Mouse (Mus musculus) MEL (cell line): Measurements from ENCODE around the gene Ccdc54. TPM values are rescaled to one million over a fixed set of nuclear protein-coding genes. Genes with fewer than 3 reads are reported as not detected.

ENCODE experiments used
- DNase-seq: peaks from one replicate; pipeline ENCODE4 v3.0.0; 2011; ENCODE audit warnings: low read depth, low spot score
- H3K27ac ChIP-seq: 2 replicates; pipeline ENCODE4 v1.5.1; 2012; ENCODE audit warnings: low read depth, mild to moderate bottlenecking, control low read depth, low read length, moderate library complexity; ENCODE audit not compliant: control insufficient read depth
- H3K27me3 ChIP-seq, 2 experiments: fragments of 150-350 bp in 1 of 2; sonication (generic) in 1 of 2; 2 replicates each; pipeline ENCODE4 v1.6.1; 2012; ENCODE audit warnings: low read length in 2 of 2, mild to moderate bottlenecking in 2 of 2, improper control_type of control experiment in 1 of 2, moderate library complexity in 1 of 2; ENCODE audit not compliant: insufficient read depth in 2 of 2, control insufficient read depth in 1 of 2
- H3K36me3 ChIP-seq, 2 experiments: 2 replicates each; pipeline ENCODE4 v1.6.1; 2012 to 2014; ENCODE audit warnings: low read length in 2 of 2, improper control_type of control experiment in 1 of 2, inconsistent platforms in 1 of 2, mild to moderate bottlenecking in 1 of 2; ENCODE audit not compliant: insufficient read depth in 2 of 2, control insufficient read depth in 1 of 2
- H3K4me1 ChIP-seq, 2 experiments: fragments of 150-350 bp in 1 of 2; sonication (generic) in 1 of 2; 2 replicates each; pipeline ENCODE4 v1.6.1; 2012; ENCODE audit warnings: low read length in 2 of 2, improper control_type of control experiment in 1 of 2, mild to moderate bottlenecking in 1 of 2; ENCODE audit not compliant: insufficient read depth in 2 of 2, control insufficient read depth in 1 of 2
- H3K4me3 ChIP-seq, 2 experiments: fragments of 150-350 bp in 1 of 2; sonication (generic) in 1 of 2; 2 replicates each; pipeline ENCODE4 v1.5.1; 2012; ENCODE audit warnings: low read depth in 2 of 2, low read length in 2 of 2, mild to moderate bottlenecking in 2 of 2, moderate library complexity in 2 of 2, control low read depth in 1 of 2, improper control_type of control experiment in 1 of 2; ENCODE audit not compliant: control insufficient read depth in 1 of 2, insufficient read depth in 1 of 2
- H3K79me2 ChIP-seq: 2 replicates; pipeline ENCODE4 v1.6.1; 2012; ENCODE audit warnings: mild to moderate bottlenecking, low read length, moderate library complexity; ENCODE audit not compliant: control insufficient read depth, poor library complexity, insufficient read depth
- H3K9ac ChIP-seq: 2 replicates; pipeline ENCODE4 v1.6.1; 2012; ENCODE audit warnings: low read depth, mild to moderate bottlenecking, control low read depth, low read length, moderate library complexity; ENCODE audit not compliant: control insufficient read depth, poor library complexity, severe bottlenecking
- H3K9me3 ChIP-seq: fragments of 150-350 bp; sonication (generic); replicated peaks from 2 replicates; pipeline ENCODE4 v1.6.1; 2012; ENCODE audit warnings: mild to moderate bottlenecking, low read length, improper control_type of control experiment, moderate library complexity; ENCODE audit not compliant: insufficient read depth
- CTCF ChIP-seq, 3 experiments: IDR thresholded peaks in 2 of 3; conservative IDR thresholded peaks in 1 of 3; 2 replicates each; pipeline ENCODE4 v1.5.1; 2011 to 2012; ENCODE audit warnings: low read length in 3 of 3, low read depth in 2 of 3, mild to moderate bottlenecking in 2 of 3, improper control_type of control experiment in 1 of 3, inconsistent platforms in 1 of 3, mixed read lengths in 1 of 3, moderate library complexity in 1 of 3; ENCODE audit not compliant: control insufficient read depth in 1 of 3, insufficient read depth in 1 of 3, poor library complexity in 1 of 3, severe bottlenecking in 1 of 3
- ELF1 ChIP-seq: IDR thresholded peaks from 2 replicates; pipeline ENCODE4 v1.6.1; 2014; ENCODE audit warnings: low read depth, mild to moderate bottlenecking, inconsistent platforms, low read length, improper control_type of control experiment, moderate library complexity
- EP300 ChIP-seq, 2 experiments: IDR thresholded peaks; 2 replicates each; pipeline ENCODE4 v1.6.1; 2011; ENCODE audit warnings: improper control_type of control experiment in 2 of 2, low read length in 2 of 2, low read depth in 1 of 2, mild to moderate bottlenecking in 1 of 2
- ETS1 ChIP-seq: IDR thresholded peaks from 2 replicates; pipeline ENCODE4 v1.6.1; 2012; ENCODE audit warnings: low read depth, mild to moderate bottlenecking, inconsistent platforms, low read length, improper control_type of control experiment, moderate library complexity
- GABPA ChIP-seq: IDR thresholded peaks from 2 replicates; pipeline ENCODE4 v1.6.1; 2012; ENCODE audit warnings: low read depth, mild to moderate bottlenecking, inconsistent platforms, low read length, improper control_type of control experiment, moderate library complexity
- GATA1 ChIP-seq: IDR thresholded peaks from 2 replicates; pipeline ENCODE4 v1.6.1; 2011; ENCODE audit warnings: low read depth, low read length, improper control_type of control experiment
- JUND ChIP-seq: IDR thresholded peaks from 2 replicates; pipeline ENCODE4 v1.6.1; 2011; ENCODE audit warnings: low read depth, mild to moderate bottlenecking, improper control_type of control experiment, low read length
- MAX ChIP-seq: IDR thresholded peaks from 2 replicates; pipeline ENCODE4 v1.6.1; 2011; ENCODE audit warnings: low read length, improper control_type of control experiment
- MEF2A ChIP-seq: IDR thresholded peaks from 2 replicates; pipeline ENCODE4 v1.6.1; 2014; ENCODE audit warnings: low read depth, mild to moderate bottlenecking, inconsistent platforms, low read length, improper control_type of control experiment; ENCODE audit not compliant: poor library complexity, insufficient replicate concordance, severe bottlenecking; ENCODE audit errors: extremely low read depth
- MXI1 ChIP-seq: IDR thresholded peaks from 2 replicates; pipeline ENCODE4 v1.6.1; 2011; ENCODE audit warnings: mild to moderate bottlenecking, low read depth, low read length, improper control_type of control experiment
- MYB ChIP-seq: IDR thresholded peaks from 2 replicates; pipeline ENCODE4 v1.6.1; 2011; ENCODE audit warnings: mild to moderate bottlenecking, low read depth, low read length, improper control_type of control experiment
- MYC ChIP-seq: IDR thresholded peaks from 2 replicates; pipeline ENCODE4 v1.6.1; 2011; ENCODE audit warnings: low read depth, mild to moderate bottlenecking, low read length, improper control_type of control experiment, moderate library complexity
- NELFE ChIP-seq: IDR thresholded peaks from 2 replicates; pipeline ENCODE4 v1.6.1; 2011; ENCODE audit warnings: low read depth, low read length, improper control_type of control experiment
- NRF1 ChIP-seq: IDR thresholded peaks from 2 replicates; pipeline ENCODE4 v1.6.1; 2014; ENCODE audit warnings: low read depth, mild to moderate bottlenecking, inconsistent platforms, low read length, improper control_type of control experiment, moderate library complexity; ENCODE audit not compliant: poor library complexity, insufficient read depth, severe bottlenecking
- POLR2AphosphoS2 ChIP-seq: IDR thresholded peaks from 2 replicates; pipeline ENCODE4 v1.6.1; 2011; ENCODE audit warnings: low read length, improper control_type of control experiment
- POLR2AphosphoS5 ChIP-seq: IDR thresholded peaks from 2 replicates; pipeline ENCODE4 v1.6.1; 2012; ENCODE audit warnings: low read depth, borderline replicate concordance, mild to moderate bottlenecking, inconsistent platforms, low read length, moderate library complexity, mixed read lengths
- RAD21 ChIP-seq: IDR thresholded peaks from 2 replicates; pipeline ENCODE4 v1.6.1; 2011; ENCODE audit warnings: mild to moderate bottlenecking, low read depth, low read length, improper control_type of control experiment
- RCOR1 ChIP-seq: IDR thresholded peaks from 2 replicates; pipeline ENCODE4 v1.6.1; 2012; ENCODE audit warnings: low read depth, mild to moderate bottlenecking, inconsistent platforms, low read length, improper control_type of control experiment
- SIN3A ChIP-seq: IDR thresholded peaks from 2 replicates; pipeline ENCODE4 v1.6.1; 2012; ENCODE audit warnings: low read length, improper control_type of control experiment, inconsistent platforms
- SMC3 ChIP-seq: IDR thresholded peaks from 2 replicates; pipeline ENCODE4 v1.6.1; 2011; ENCODE audit warnings: low read depth, low read length, improper control_type of control experiment
- TBP ChIP-seq: IDR thresholded peaks from 2 replicates; pipeline ENCODE4 v1.8.0; 2011; ENCODE audit warnings: low read depth, low read length, improper control_type of control experiment
- UBTF ChIP-seq: IDR thresholded peaks from 2 replicates; pipeline ENCODE4 v1.6.1; 2012; ENCODE audit warnings: low read depth, mild to moderate bottlenecking, inconsistent platforms, low read length, improper control_type of control experiment, moderate library complexity, borderline replicate concordance; ENCODE audit not compliant: insufficient read depth
- USF1 ChIP-seq: IDR thresholded peaks from 2 replicates; pipeline ENCODE4 v1.6.1; 2014; ENCODE audit warnings: low read depth, mild to moderate bottlenecking, inconsistent platforms, low read length, improper control_type of control experiment, moderate library complexity
- ZC3H11A ChIP-seq: IDR thresholded peaks from 2 replicates; pipeline ENCODE4 v1.6.1; 2012; ENCODE audit warnings: low read depth, mild to moderate bottlenecking, inconsistent platforms, low read length, improper control_type of control experiment
- ZNF384 ChIP-seq: IDR thresholded peaks from 2 replicates; pipeline ENCODE4 v1.6.1; 2012; ENCODE audit warnings: low read depth, mild to moderate bottlenecking, inconsistent platforms, low read length, improper control_type of control experiment
- polyA plus RNA-seq, 2 experiments: library from polyadenylated mRNA; stranded (reverse) in 1 of 2; unstranded in 1 of 2; fragments of >175 nt in 1 of 2; fragments of >200 nt in 1 of 2; gene quantifications; 2 replicates each; pipeline versions ENCODE4 v1.2.1 to v1.2.4; 2012; ENCODE audit warnings: low replicate concordance in 2 of 2, low read depth in 1 of 2; ENCODE audit not compliant: insufficient read length in 2 of 2, insufficient read depth in 1 of 2, missing spikeins in 1 of 2
- total RNA-seq: library from RNA; depleted of rRNA; stranded (reverse); fragments of 300-350 nt; gene quantifications from 2 replicates; pipeline ENCODE4 v1.2.3, GENCODE M21; 2012; rRNA removed

Gene Ccdc54
- total RNA-seq (not detected in 2 replicates), polyA plus RNA-seq (under 1 TPM in 1 of 2 experiments, not detected in 1; 0.06 TPM)

DNA sequence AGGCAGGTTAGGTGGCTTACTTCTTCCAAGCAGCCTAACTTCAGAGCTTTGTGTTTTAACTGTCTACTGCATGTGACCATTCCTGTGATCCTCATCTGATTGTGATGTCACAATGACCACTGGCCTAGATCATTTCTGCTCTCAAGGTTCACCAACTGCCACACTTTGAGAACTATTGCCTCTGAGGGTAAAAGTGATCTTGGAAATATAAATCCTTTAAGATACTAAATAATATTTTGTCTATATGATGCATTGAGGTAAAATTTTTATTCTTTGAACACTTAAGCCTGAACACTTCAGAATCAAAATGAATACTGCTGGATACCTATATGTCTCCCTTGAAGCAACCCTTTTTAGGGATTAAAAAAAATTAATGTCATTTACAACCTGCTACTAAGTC is at the start of gene Ccdc54:
Ccdc54 (minus strand) TSS at position 101 of the 400 bp plus-strand sequence.
- Histone ChIP-seq H3K4me1 (no peaks in the 10 kb centered on the region; a peak in 1 of 4 replicates), H3K27me3 (no peaks in the 10 kb centered on the region), H3K36me3 (no peaks in the 10 kb centered on the region), H3K27ac (no peak within 1 kb of the TSS), H3K9me3 (no peaks in the 10 kb centered on the region), H3K9ac (no peak within 1 kb of the TSS), H3K79me2 (no peaks in the 10 kb centered on the region), H3K4me3 (no peak within 1 kb of the TSS)
- TF ChIP-seq ELF1 (no peak), JUND (no peak), SIN3A (no peak), POLR2AphosphoS2 (no peak), RCOR1 (no peak), RAD21 (no peak), MXI1 (no peak), TBP (no peak), MEF2A (no peak), ZC3H11A (no peak), USF1 (no peak), GATA1 (no peak), MAX (no peak), UBTF (no peak), NELFE (no peak), NRF1 (no peak), CTCF (IDR thresholded peaks at IDR 0.05 in 2 of 3, conservative IDR thresholded peaks at IDR 0.05 in 1 of 3; ENCODE audit: control insufficient read depth in 1 of 3, insufficient read depth in 1 of 3, low read depth in 2 of 3, low read length in 3 of 3, poor library complexity in 1 of 3, severe bottlenecking in 1 of 3) (no peak), MYC (no peak)
- no peak for DNase-seq

DNA sequence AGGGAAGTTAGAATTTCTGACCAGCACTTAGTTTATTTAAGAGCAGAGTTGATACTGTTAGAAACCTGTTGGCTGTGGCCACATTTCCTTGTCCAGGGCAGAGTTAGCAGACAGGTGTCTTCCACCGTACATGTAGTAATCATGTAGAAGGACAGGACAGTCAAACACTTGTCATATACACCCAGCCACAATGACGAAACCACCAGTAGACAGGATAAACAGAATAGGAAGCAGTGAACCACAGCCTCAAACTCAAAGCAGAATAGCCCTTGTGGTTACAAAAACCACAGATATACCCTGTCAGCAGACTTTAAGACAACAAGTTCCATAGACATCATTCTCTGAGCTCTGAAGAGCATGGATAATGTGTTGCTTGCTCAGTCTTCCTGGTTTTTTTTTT is 41.6 kb upstream of the Ccdc54 start:
- Histone ChIP-seq H3K4me3 (no peak overlapping the region), H3K79me2 (no peaks in the 10 kb centered on the region)

More for the DNA sequence above, 41.6 kb upstream of the Ccdc54 start:
- no peak overlapping the region for H3K9ac ChIP-seq
- no peak for TF ChIP-seq POLR2AphosphoS5
- peak; percentile 39; the same call in 1 of the 2 replicates for TF ChIP-seq ETS1
- no peak for TF ChIP-seq MAX
- no peak for TF ChIP-seq JUND
- TF ChIP-seq GATA1, result no peak
- TF ChIP-seq SMC3, result no peak
- peak in 1 of 2 experiments; percentile 53; a peak in 1 of 4 replicates for TF ChIP-seq EP300 (IDR thresholded peaks at IDR 0.05; ENCODE audit: low read depth in 1 of 2, low read length in 2 of 2)
- no peak for TF ChIP-seq MYB
- no peak for TF ChIP-seq MXI1
- TF ChIP-seq ZNF384, result 0 out of 2 replicates have a peak, but pooled peaks have one; percentile 35
- TF ChIP-seq RCOR1, result peak; percentile 82
- TF ChIP-seq GABPA, result no peak
- no peak overlapping the region for H3K27ac ChIP-seq
- H3K9me3 ChIP-seq, result no peaks in the 10 kb centered on the region
- DNase-seq, result peak; percentile 73
- peaks cover 0 to 3% of the 10 kb centered on the region in 2 experiments; a peak in 1 of 4 replicates for H3K4me1 ChIP-seq
- peaks cover 0 to 6% of the 10 kb centered on the region in 2 experiments; a peak in 1 of 4 replicates for H3K36me3 ChIP-seq
- H3K27me3 ChIP-seq, result no peaks in the 10 kb centered on the region
